Mouse (Mus musculus) gastrocnemius, postnatal 10 days (tissue): Measurements from ENCODE around the gene Spata32. TPM values are rescaled to one million over a fixed set of nuclear protein-coding genes. Genes with fewer than 3 reads are reported as not detected.

Source experiments
- DNase-seq: peaks from one replicate; pipeline ENCODE4 v3.0.0; 2021; ENCODE audit warnings: mixed read lengths
- total RNA-seq, 2 experiments: library from RNA; stranded (reverse); gene quantifications; 2 replicates each; pipeline ENCODE4 v1.2.3; 2021

Spata32 gene
- total RNA-seq, 2 experiments from 2014 or later: not detected

GRCm38 (mm10) chr11:103201664-103202063 is 16.6 kb downstream of the Spata32 start:
- peak; percentile 65 for DNase-seq

GRCm38 (mm10) chr11:103198911-103199803 is 19.1 kb downstream of the Spata32 start:
- peak; percentile 53 for DNase-seq

GRCm38 (mm10) chr11:103198339-103198738 is 19.9 kb downstream of the Spata32 start:
- DNase-seq: no peak

- no peak for DNase-seq
These were observed 20.9 kb downstream of the Spata32 start for GRCm38 (mm10) chr11:103197340-103197739.

- peak; percentile 2 for DNase-seq
These were observed 22.6 kb downstream of the Spata32 start for GRCm38 (mm10) chr11:103195656-103196055.

GRCm38 (mm10) chr11:103195236-103195635 is 23.0 kb downstream of the Spata32 start:
- peak; percentile 7 for DNase-seq

GRCm38 (mm10) chr11:103193825-103194168 is 24.4 kb downstream of the Spata32 start:
- peak; percentile 6 for DNase-seq

- no peak for DNase-seq
These were observed 25.0 kb downstream of the Spata32 start for GRCm38 (mm10) chr11:103192956-103193824.

- peak; percentile 3 for DNase-seq
These were observed 25.8 kb downstream of the Spata32 start for GRCm38 (mm10) chr11:103192230-103192955.

- DNase-seq: peak; percentile 65
These were observed 33.3 kb downstream of the Spata32 start for GRCm38 (mm10) chr11:103184891-103185290.

- DNase-seq: no peak
These were observed 36.3 kb downstream of the Spata32 start for GRCm38 (mm10) chr11:103181911-103182310.

- peak; percentile 1 for DNase-seq
These were observed 36.9 kb downstream of the Spata32 start for GRCm38 (mm10) chr11:103181349-103181748.

GRCm38 (mm10) chr11:103180426-103180825 is 37.8 kb downstream of the Spata32 start:
- no peak for DNase-seq

- no peak for DNase-seq
These were observed 39.5 kb downstream of the Spata32 start for GRCm38 (mm10) chr11:103178748-103179147.

- no peak for DNase-seq
These were observed 40.3 kb downstream of the Spata32 start for GRCm38 (mm10) chr11:103177815-103178485.

- no peak for DNase-seq
These were observed 41.0 kb downstream of the Spata32 start for GRCm38 (mm10) chr11:103177216-103177615.

- no peak for DNase-seq
These were observed 41.7 kb downstream of the Spata32 start for GRCm38 (mm10) chr11:103176510-103176909.

GRCm38 (mm10) chr11:103175688-103176442 is 42.4 kb downstream of the Spata32 start:
- no peak for DNase-seq

GRCm38 (mm10) chr11:103174891-103175391 is 43.3 kb downstream of the Spata32 start:
- no peak for DNase-seq

- DNase-seq: no peak
These were observed 43.8 kb downstream of the Spata32 start for GRCm38 (mm10) chr11:103174411-103174832.
